Mouse (Mus musculus): ENCODE results near the gene Styxl1. TPM values are rescaled to one million over a fixed set of nuclear protein-coding genes. Genes with fewer than 3 reads are reported as not detected.
A peak's percentile ranks its signal among the peaks of the same experiment; 100 is the strongest.

Styxl1 gene
- polyA plus RNA-seq (2015; fragmentation: Nextera tagmentation; extraction: Ambion mirVana): 0.25 and 0.65 TPM in 2 replicates

- H3K4me1 ChIP-seq (replicated peaks): peaks cover 33% of the 10 kb centered on the region
- under 1% methylated on average over 45 of the region's 45 CpGs for WGBS
- no peaks in the 10 kb centered on the region for H3K9me3 ChIP-seq
- peak within 1 kb of the TSS; percentile 95 for H3K27ac ChIP-seq
- ATAC-seq (ENCODE audit: low FRiP score): peak; percentile 95
- no peaks in the 10 kb centered on the region for H3K27me3 ChIP-seq
- peak within 1 kb of the TSS; percentile 98 for H3K9ac ChIP-seq
- H3K36me3 ChIP-seq: peaks cover 15% of the 10 kb centered on the region
- peak within 1 kb of the TSS; percentile 85 for H3K4me3 ChIP-seq
- peak within 1 kb of the TSS; percentile 84 for H3K4me2 ChIP-seq
Measured at GRCm38 (mm10) chr5:135777796-135778470, at the start of gene Styxl1. Styxl1 (minus strand) TSS chr5:135778385.

DNA sequence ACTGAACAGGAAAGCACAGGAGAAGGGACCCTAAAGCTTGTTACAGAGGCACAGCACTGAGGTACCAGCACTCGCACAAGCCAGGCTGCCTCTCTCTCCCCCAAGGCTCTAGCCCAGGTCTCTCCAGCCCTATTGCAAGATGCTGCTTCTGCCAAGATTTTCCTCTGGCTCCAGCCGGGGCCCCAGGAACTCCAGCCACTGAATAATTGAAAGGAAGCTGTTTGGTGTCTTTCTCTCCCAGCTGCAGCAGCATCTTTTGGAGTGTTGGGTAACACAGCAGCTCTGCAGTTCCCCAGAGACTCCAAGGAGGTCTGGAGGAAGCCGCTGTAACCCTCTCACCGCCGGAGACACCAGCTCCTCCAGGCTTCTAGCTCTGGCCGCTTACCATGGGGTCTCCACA lies 48.0 kb upstream of the Styxl1 start:
- peaks cover 51% of the 10 kb centered on the region for H3K4me1 ChIP-seq (replicated peaks)
- no peak overlapping the region for H3K4me3 ChIP-seq
- 31% methylated on average over 6 of the region's 6 CpGs for WGBS
- peaks cover 6% of the 10 kb centered on the region for H3K36me3 ChIP-seq
- ATAC-seq (ENCODE audit: low FRiP score): no peak
- H3K27me3 ChIP-seq: no peaks in the 10 kb centered on the region
- H3K27ac ChIP-seq: peak overlapping the region; percentile 88
- H3K9ac ChIP-seq: peak overlapping the region; percentile 49; the same call in 1 of the 2 replicates
- no peak overlapping the region for H3K4me2 ChIP-seq
- H3K9me3 ChIP-seq: no peaks in the 10 kb centered on the region

- no peak overlapping the region for H3K4me2 ChIP-seq
- WGBS: 49% methylated on average over 3 of the region's 3 CpGs
- no peaks in the 10 kb centered on the region for H3K27me3 ChIP-seq
- peak overlapping the region; percentile 88 for H3K27ac ChIP-seq
- no peaks in the 10 kb centered on the region for H3K9me3 ChIP-seq
- peak overlapping the region; percentile 14; the same call in 1 of the 2 replicates for H3K9ac ChIP-seq
- H3K4me3 ChIP-seq: no peak overlapping the region
- peaks cover 65% of the 10 kb centered on the region for H3K4me1 ChIP-seq (replicated peaks)
- no peak for ATAC-seq (ENCODE audit: low FRiP score)
- peaks cover 6% of the 10 kb centered on the region for H3K36me3 ChIP-seq
Measured at GRCm38 (mm10) chr5:135824517-135824916, 46.3 kb upstream of the Styxl1 start.

DNA sequence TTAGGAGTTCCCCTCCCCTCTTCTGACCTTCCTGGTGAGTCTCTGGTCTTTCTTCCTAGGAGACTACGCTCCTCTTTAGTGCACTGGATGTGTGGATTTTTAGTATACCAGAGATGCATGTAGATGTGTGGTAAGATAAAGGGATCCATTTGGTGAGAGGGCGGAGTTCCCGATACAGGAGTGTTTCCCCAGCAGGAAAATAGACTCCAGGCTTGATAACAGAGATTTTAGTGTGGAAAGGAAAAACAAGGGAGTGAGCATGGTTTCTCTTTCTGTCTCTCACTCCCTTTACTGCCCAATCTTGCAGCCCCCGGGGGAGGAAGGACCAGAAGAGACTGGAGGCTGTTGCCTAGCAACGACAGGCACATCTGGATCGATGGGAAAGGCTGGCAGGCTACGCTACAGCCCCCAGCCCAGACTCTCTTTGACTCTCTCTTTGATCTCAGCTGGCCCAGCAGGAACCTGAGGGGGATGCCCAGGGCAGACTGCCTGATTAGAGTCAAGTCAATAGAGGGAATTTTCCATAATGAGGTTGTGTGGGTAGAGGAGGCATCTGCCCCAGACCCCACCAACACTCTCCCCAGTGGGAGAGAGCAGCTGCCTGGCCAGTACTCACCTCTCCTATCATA lies 44.2 kb upstream of the Styxl1 start:
- H3K4me2 ChIP-seq: peak overlapping the region; percentile 39
- peaks cover 5% of the 10 kb centered on the region; the same call in 1 of the 2 replicates for H3K36me3 ChIP-seq
- WGBS: 9% methylated on average over 7 of the region's 7 CpGs
- H3K4me3 ChIP-seq: no peak overlapping the region
- ATAC-seq (ENCODE audit: low FRiP score): peak; percentile 84
- H3K4me1 ChIP-seq (replicated peaks): peaks cover 71% of the 10 kb centered on the region
- H3K27me3 ChIP-seq: no peaks in the 10 kb centered on the region
- H3K27ac ChIP-seq: peak overlapping the region; percentile 95
- H3K9ac ChIP-seq: peak overlapping the region; percentile 55
- H3K9me3 ChIP-seq: no peaks in the 10 kb centered on the region

DNA sequence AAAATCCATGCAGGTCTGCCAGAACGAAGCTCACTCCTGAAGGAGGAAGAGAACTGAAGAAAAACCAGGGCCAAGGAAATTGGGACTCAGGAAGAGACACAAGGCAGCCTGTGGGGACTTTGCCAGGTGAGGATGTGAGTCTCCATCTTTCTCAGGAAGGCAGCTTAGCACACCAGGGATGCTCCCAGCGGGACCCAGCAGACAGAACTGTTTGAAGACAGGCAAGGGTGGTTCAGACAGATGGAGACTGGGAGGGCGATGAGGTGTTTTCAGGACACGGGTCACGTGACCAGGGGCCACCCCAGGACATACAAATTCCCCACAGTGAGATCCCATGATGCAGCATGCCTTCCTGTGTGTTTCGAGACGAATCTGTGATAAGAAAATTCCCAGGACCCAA lies 40.3 kb upstream of the Styxl1 start:
- H3K27me3 ChIP-seq: no peaks in the 10 kb centered on the region
- peaks cover 17% of the 10 kb centered on the region for H3K36me3 ChIP-seq
- H3K4me3 ChIP-seq: no peak overlapping the region
- H3K4me1 ChIP-seq (replicated peaks): peaks cover 52% of the 10 kb centered on the region
- H3K4me2 ChIP-seq: no peak overlapping the region
- H3K27ac ChIP-seq: no peak overlapping the region
- 50% methylated on average over 7 of the region's 7 CpGs for WGBS
- H3K9ac ChIP-seq: 0 out of 2 replicates have a peak overlapping the region, but pooled peaks have one; percentile 2
- no peak for ATAC-seq (ENCODE audit: low FRiP score)
- no peaks in the 10 kb centered on the region for H3K9me3 ChIP-seq

DNA sequence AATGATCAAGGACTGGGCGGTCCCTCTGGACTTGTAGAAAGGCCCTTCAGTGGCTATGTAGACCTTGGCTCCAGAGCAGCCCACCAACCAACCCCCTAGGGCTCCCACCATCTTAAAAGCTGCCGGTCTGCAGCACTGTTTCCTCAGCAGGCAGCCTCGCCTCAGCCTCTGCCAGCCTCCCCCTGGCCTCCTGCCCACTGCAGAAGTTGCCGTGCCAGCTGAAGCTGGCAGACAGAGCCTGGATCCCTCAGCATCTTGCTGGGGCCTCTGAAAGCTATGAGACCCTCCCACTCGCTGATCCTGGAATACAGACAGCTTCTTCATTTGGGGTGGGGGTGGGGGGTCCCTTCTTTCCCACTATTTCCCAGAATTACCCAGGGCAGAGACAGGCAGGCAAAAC lies 34.8 kb upstream of the Styxl1 start:
- H3K9ac ChIP-seq: no peak overlapping the region
- H3K4me2 ChIP-seq: no peak overlapping the region
- WGBS: 71% methylated on average over 5 of the region's 5 CpGs
- H3K9me3 ChIP-seq: no peaks in the 10 kb centered on the region
- no peaks in the 10 kb centered on the region for H3K27me3 ChIP-seq
- no peak for ATAC-seq (ENCODE audit: low FRiP score)
- H3K4me1 ChIP-seq (replicated peaks): peaks cover 42% of the 10 kb centered on the region
- H3K27ac ChIP-seq: 0 out of 2 replicates have a peak overlapping the region, but pooled peaks have one; percentile 30
- H3K4me3 ChIP-seq: no peak overlapping the region
- H3K36me3 ChIP-seq: peaks cover 26% of the 10 kb centered on the region

- Histone ChIP-seq H3K27ac (peak overlapping the region; percentile 84), H3K4me1 (replicated peaks) (peaks cover 47% of the 10 kb centered on the region), H3K36me3 (peaks cover 7% of the 10 kb centered on the region), H3K27me3 (no peaks in the 10 kb centered on the region), H3K4me3 (peak overlapping the region; percentile 71), H3K9me3 (no peaks in the 10 kb centered on the region), H3K9ac (peak overlapping the region; percentile 97), H3K4me2 (peak overlapping the region; percentile 93)
- 41% methylated on average over 3 of the region's 3 CpGs for WGBS
- ATAC-seq (ENCODE audit: low FRiP score): peak; percentile 50; the same call in 1 of the 2 replicates
Measured at GRCm38 (mm10) chr5:135807263-135807637, 29.1 kb upstream of the Styxl1 start.

DNA sequence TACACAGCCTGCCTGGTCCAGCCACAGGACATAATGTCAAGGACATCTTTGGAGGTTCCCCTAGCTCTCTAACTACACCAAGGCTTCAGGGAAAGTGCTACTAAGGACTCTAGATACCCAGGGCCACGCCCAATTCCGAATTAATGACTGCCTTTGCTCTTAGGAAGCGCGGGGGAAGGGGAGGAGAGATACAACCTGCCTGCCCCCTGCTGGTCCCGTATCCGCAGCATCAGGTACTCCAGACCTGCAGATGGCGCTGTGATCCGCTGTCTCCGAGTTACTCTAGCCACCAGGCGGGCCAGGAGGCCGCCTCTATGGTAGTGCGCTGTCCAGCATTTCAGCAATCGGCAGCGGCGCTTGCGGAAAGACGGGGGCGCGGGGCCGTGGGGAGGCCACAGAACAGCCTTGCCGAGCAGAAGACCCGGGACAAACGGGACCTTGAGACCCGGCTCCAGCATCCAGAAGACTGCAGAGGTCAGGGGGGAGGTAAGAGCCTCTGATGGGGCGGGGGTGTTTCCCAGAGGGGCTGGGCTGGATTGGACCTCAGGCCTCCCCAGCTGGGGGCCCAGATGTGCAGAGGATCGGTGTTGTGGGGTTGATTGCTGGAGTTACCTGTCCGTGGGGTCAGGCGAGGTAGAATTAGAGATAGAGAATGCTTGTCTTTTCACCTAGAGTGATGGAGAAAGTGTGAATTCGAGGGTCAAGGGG lies 28.5 kb upstream of the Styxl1 start, which contains the start of gene Srrm3:
Gene Srrm3, plus strand, starts transcription at position 336 of the 708 bp plus-strand sequence.
- H3K4me1 ChIP-seq (replicated peaks): peaks cover 52% of the 10 kb centered on the region
- peaks cover 7% of the 10 kb centered on the region for H3K36me3 ChIP-seq
- peak within 1 kb of the TSS; percentile 93 for H3K4me2 ChIP-seq
- H3K9me3 ChIP-seq: no peaks in the 10 kb centered on the region
- WGBS: 3% methylated on average over 29 of the region's 29 CpGs
- peak within 1 kb of the TSS; percentile 71 for H3K4me3 ChIP-seq
- no peaks in the 10 kb centered on the region for H3K27me3 ChIP-seq
- H3K27ac ChIP-seq: peak within 1 kb of the TSS; percentile 84
- H3K9ac ChIP-seq: peak within 1 kb of the TSS; percentile 97
- ATAC-seq (ENCODE audit: low FRiP score): peak; percentile 49

DNA sequence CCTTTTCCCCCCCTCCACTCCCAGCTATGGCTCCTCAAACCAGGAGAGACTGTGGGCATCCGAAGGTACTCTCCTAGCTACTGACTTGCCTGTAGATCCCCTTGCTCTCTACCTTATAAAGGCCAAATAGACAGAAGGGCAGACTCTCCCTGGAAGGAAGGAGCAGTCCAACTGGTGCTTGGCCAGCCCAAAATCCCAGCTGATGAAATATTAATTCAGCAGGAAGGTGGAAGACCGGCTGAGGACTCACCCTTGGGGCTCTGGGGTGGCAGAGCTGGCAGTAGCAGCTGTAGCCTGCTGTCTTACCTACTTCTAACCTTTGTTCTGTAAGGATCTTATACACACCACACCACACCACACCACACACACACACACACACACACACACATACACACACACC lies 26.6 kb upstream of the Styxl1 start:
- Histone ChIP-seq H3K4me1 (replicated peaks) (peaks cover 64% of the 10 kb centered on the region), H3K36me3 (peaks cover 7% of the 10 kb centered on the region), H3K9me3 (no peaks in the 10 kb centered on the region), H3K27me3 (no peaks in the 10 kb centered on the region), H3K27ac (peak overlapping the region; percentile 48), H3K9ac (peak overlapping the region; percentile 29; the same call in 1 of the 2 replicates), H3K4me3 (no peak overlapping the region), H3K4me2 (no peak overlapping the region)
- 45% methylated on average over 2 of the region's 2 CpGs for WGBS
- no peak for ATAC-seq (ENCODE audit: low FRiP score)

GRCm38 (mm10) chr5:135803676-135804075 lies 25.5 kb upstream of the Styxl1 start:
- ATAC-seq (ENCODE audit: low FRiP score): no peak
- H3K4me2 ChIP-seq: no peak overlapping the region
- H3K9me3 ChIP-seq: no peaks in the 10 kb centered on the region
- no peaks in the 10 kb centered on the region for H3K27me3 ChIP-seq
- H3K27ac ChIP-seq: no peak overlapping the region
- H3K36me3 ChIP-seq: no peaks in the 10 kb centered on the region
- no peak overlapping the region for H3K9ac ChIP-seq
- WGBS: 88% methylated on average over 4 of the region's 4 CpGs
- peaks cover 55% of the 10 kb centered on the region for H3K4me1 ChIP-seq (replicated peaks)
- no peak overlapping the region for H3K4me3 ChIP-seq

- H3K9ac ChIP-seq: no peak overlapping the region
- 68% methylated on average over 4 of the region's 4 CpGs for WGBS
- H3K4me2 ChIP-seq: no peak overlapping the region
- no peak for ATAC-seq (ENCODE audit: low FRiP score)
- H3K27ac ChIP-seq: no peak overlapping the region; the same call in 1 of the 2 replicates
- no peak overlapping the region for H3K4me3 ChIP-seq
- H3K36me3 ChIP-seq: no peaks in the 10 kb centered on the region
- peaks cover 50% of the 10 kb centered on the region for H3K4me1 ChIP-seq (replicated peaks)
- no peaks in the 10 kb centered on the region for H3K27me3 ChIP-seq
- no peaks in the 10 kb centered on the region for H3K9me3 ChIP-seq
Measured at GRCm38 (mm10) chr5:135803135-135803534, 24.9 kb upstream of the Styxl1 start.

DNA sequence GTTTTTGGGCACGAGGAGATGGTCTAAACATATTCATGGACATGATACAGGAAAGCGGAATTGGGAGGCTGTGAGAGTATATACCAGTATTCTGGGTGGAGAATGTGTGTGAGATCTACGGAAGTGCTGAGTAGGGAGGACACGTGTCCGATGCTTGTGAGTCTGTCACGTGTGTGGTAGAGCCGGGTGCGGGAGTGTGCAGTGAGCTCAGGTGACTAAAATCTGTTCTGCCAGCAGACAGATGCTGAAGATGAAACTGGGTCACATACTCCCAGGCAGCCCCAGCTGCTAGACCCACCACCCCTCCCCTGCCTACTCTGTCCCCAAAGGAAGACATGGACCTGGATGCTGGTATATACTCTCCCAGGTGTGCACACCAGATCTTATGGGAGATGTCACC lies 24.5 kb upstream of the Styxl1 start:
- H3K4me2 ChIP-seq: no peak overlapping the region
- H3K9me3 ChIP-seq: no peaks in the 10 kb centered on the region
- no peak overlapping the region for H3K4me3 ChIP-seq
- H3K27me3 ChIP-seq: no peaks in the 10 kb centered on the region
- no peak for ATAC-seq (ENCODE audit: low FRiP score)
- WGBS: 81% methylated on average over 8 of the region's 8 CpGs
- H3K9ac ChIP-seq: no peak overlapping the region
- H3K4me1 ChIP-seq (replicated peaks): peaks cover 45% of the 10 kb centered on the region
- no peak overlapping the region; the same call in 1 of the 2 replicates for H3K27ac ChIP-seq
- H3K36me3 ChIP-seq: no peaks in the 10 kb centered on the region
